Mouse (Mus musculus) heart, embryonic 13.5 days (tissue): ENCODE data around the gene Fbxo41. TPM values are rescaled to one million over a fixed set of nuclear protein-coding genes. Genes with fewer than 3 reads are reported as not detected.
A peak's percentile ranks its signal among the peaks of the same experiment; 100 is the strongest.

Experiments
- ATAC-seq: fragments of 200-750 bp; cut with Nextera tagmentation; 2 replicates; pipeline ENCODE4 v1.8.0; 2017; ENCODE audit warnings: moderate TSS enrichment; ENCODE audit not compliant: insufficient number of reproducible peaks, low FRiP score, low TSS enrichment; ENCODE audit errors: extremely low read depth
- H3K27ac ChIP-seq: fragments of 300-500 bp; sonication (generic); replicated peaks from 2 replicates; pipeline ENCODE4 v1.5.1; 2015; ENCODE audit warnings: moderate library complexity, mild to moderate bottlenecking, inconsistent platforms
- H3K27me3 ChIP-seq: fragments of 300-500 bp; sonication (generic); replicated peaks from 2 replicates; pipeline ENCODE4 v1.6.1; 2015; ENCODE audit warnings: mild to moderate bottlenecking, inconsistent platforms
- H3K36me3 ChIP-seq: fragments of 300-500 bp; sonication (generic); 2 replicates; pipeline ENCODE4 v1.6.1; 2015; ENCODE audit warnings: mild to moderate bottlenecking, inconsistent platforms
- H3K4me1 ChIP-seq: fragments of 300-500 bp; sonication (generic); 2 replicates; pipeline ENCODE4 v1.6.1; 2015; ENCODE audit warnings: inconsistent platforms
- H3K4me2 ChIP-seq: fragments of 300-500 bp; sonication (generic); 2 replicates; pipeline ENCODE4 v1.6.1; 2015; ENCODE audit warnings: inconsistent platforms, mild to moderate bottlenecking, moderate library complexity
- H3K4me3 ChIP-seq: fragments of 300-500 bp; sonication (generic); 2 replicates; pipeline ENCODE4 v1.5.1; 2015; ENCODE audit warnings: moderate library complexity, mild to moderate bottlenecking, inconsistent platforms
- H3K9ac ChIP-seq: fragments of 300-500 bp; sonication (generic); 2 replicates; pipeline ENCODE4 v1.6.1; 2015; ENCODE audit warnings: inconsistent platforms, mild to moderate bottlenecking, moderate library complexity
- H3K9me3 ChIP-seq: fragments of 300-500 bp; sonication (generic); 2 replicates; pipeline ENCODE4 v1.6.1; 2016; ENCODE audit warnings: inconsistent platforms
- WGBS: fragments of 180-500 bp; shearing (Covaris S2); methylation state at CpG from one replicate; pipeline ENCODE4 v1.1.7; 2015; ENCODE audit warnings: mixed read lengths; 5-methylcytosine and 5-hydroxymethylcytosine counted together
- polyA plus RNA-seq: library from polyadenylated mRNA; unstranded; fragments of >200 nt; fragmentation: Nextera tagmentation; extraction: Ambion mirVana; gene quantifications from 2 replicates; pipeline ENCODE4 v1.2.1, GENCODE M21; 2015

The Fbxo41 gene
- polyA plus RNA-seq: 0.03 and 0.05 TPM in 2 replicates

- Histone ChIP-seq H3K9me3 (no peaks in the 10 kb centered on the region), H3K36me3 (no peaks in the 10 kb centered on the region), H3K4me1 (peaks cover 14% of the 10 kb centered on the region; the same call in 1 of the 2 replicates), H3K27me3 (peaks cover 92% of the 10 kb centered on the region), H3K9ac (peak within 1 kb of the TSS; percentile 80), H3K27ac (no peak within 1 kb of the TSS), H3K4me2 (peak within 1 kb of the TSS; percentile 95), H3K4me3 (peak within 1 kb of the TSS; percentile 75)
- 3% methylated on average over 21 of the region's 22 CpGs for WGBS
- ATAC-seq: no peak
Observed at GRCm38 (mm10) chr6:85502911-85503250, at the start of gene Fbxo41. Fbxo41 (minus strand) TSS chr6:85502994.

DNA sequence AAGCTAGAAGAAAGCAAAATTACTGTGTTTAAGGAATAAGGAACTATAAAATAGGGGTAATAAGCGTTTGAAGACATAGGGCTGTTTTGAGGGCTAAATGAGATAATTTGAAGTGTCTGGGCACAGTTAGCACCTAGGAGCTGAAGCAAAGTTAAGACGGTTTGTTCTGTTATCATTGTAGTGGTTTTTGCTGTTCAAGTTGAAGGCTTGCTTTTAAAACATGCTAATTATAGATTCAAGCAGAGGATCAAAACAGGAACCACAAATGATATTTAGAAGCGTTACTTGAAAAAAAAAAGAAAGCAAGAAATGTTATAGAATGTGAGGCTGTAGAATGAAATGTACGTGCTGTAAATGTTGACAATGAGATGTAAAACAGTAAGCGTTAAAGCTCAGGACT lies 44.8 kb upstream of the Fbxo41 start:
- Histone ChIP-seq H3K27ac (no peak overlapping the region), H3K4me2 (no peak overlapping the region), H3K36me3 (no peaks in the 10 kb centered on the region), H3K9ac (no peak overlapping the region), H3K4me1 (no peaks in the 10 kb centered on the region), H3K27me3 (no peaks in the 10 kb centered on the region), H3K4me3 (no peak overlapping the region), H3K9me3 (no peaks in the 10 kb centered on the region)
- no peak for ATAC-seq
- 70% methylated on average over 5 of the region's 5 CpGs for WGBS

- Histone ChIP-seq H3K4me2 (no peak overlapping the region), H3K4me1 (no peaks in the 10 kb centered on the region), H3K27me3 (no peaks in the 10 kb centered on the region), H3K27ac (no peak overlapping the region), H3K36me3 (no peaks in the 10 kb centered on the region), H3K9me3 (no peaks in the 10 kb centered on the region), H3K9ac (no peak overlapping the region), H3K4me3 (no peak overlapping the region)
- WGBS: 72% methylated on average over 13 of the region's 13 CpGs
- ATAC-seq: no peak
Observed at GRCm38 (mm10) chr6:85544251-85544881, 41.6 kb upstream of the Fbxo41 start.

DNA sequence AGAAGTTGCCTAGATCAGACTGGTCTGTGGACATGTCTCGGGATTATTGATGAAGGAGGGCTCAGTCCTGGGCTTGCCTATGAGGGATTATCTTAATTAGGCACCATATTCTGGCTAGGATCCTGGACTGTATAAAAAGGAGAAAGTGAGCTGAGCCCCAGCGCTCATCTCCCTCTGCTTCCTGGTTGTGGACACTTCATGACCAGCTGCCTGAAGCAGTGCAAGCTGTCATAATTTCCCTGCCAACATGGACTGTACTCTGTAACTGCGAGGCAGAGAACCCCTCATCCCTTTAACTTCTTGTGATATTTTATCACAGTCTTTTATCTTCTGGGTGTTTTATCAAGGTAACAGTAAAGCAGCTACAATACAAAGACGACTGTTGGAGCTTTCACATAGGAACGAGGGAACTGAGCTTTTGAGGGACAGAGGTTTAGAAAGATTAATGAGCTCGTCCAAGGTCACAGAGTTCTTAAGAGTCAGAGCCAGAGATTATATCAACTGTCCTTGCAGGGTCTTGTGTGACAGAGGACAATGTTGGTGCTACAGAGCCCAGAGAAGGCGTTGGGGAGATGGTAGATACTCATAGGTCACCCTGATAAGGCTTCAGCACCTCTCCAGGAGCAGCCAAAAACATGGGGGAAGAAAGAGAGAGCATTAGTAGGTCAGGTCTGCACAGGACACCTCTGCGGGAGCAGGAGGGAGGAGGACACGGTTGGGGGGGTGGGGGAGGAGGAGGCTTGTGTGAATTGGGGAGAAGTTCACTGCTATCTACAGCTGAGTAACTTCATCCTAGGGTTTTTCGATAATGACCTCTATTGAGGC lies 40.8 kb upstream of the Fbxo41 start:
- no peak overlapping the region for H3K4me3 ChIP-seq
- no peaks in the 10 kb centered on the region for H3K36me3 ChIP-seq
- H3K9me3 ChIP-seq: no peaks in the 10 kb centered on the region
- 59% methylated on average over 10 of the region's 10 CpGs for WGBS
- H3K27me3 ChIP-seq: no peaks in the 10 kb centered on the region
- H3K4me2 ChIP-seq: no peak overlapping the region
- ATAC-seq: no peak
- no peak overlapping the region for H3K27ac ChIP-seq
- H3K9ac ChIP-seq: no peak overlapping the region
- H3K4me1 ChIP-seq: no peaks in the 10 kb centered on the region

DNA sequence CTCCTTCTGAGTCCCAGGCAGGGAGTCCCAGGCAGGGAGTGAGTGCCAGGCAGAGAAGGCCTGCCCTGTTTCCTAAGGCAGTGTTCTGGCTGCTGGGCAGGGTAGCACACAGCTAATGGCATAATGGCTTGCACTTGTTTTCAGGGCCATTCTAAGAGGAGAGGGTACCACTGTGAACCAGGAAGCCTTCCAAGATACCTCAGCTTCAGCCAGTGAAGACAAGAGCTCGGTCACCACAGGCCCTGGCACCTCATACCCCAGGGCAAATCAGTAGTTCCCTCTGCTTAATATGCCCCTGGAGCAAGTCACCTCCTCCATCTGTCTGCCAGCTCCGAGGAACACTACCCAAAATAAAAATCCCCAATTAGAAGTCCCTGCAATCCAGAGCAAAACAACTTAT lies 20.0 kb upstream of the Fbxo41 start:
- H3K4me3 ChIP-seq: no peak overlapping the region
- 56% methylated on average over 2 of the region's 2 CpGs for WGBS

GRCm38 (mm10) chr6:85522026-85522425 lies 19.2 kb upstream of the Fbxo41 start:
- Histone ChIP-seq H3K4me1 (no peaks in the 10 kb centered on the region), H3K27ac (no peak overlapping the region), H3K4me3 (no peak overlapping the region), H3K36me3 (no peaks in the 10 kb centered on the region), H3K9me3 (no peaks in the 10 kb centered on the region), H3K27me3 (peaks cover 16% of the 10 kb centered on the region), H3K4me2 (no peak overlapping the region), H3K9ac (no peak overlapping the region)
- no peak for ATAC-seq
- 73% methylated on average over 5 of the region's 5 CpGs for WGBS

More for the DNA sequence above, 20.0 kb upstream of the Fbxo41 start:
- H3K27me3 ChIP-seq: peaks cover 10% of the 10 kb centered on the region
- H3K9ac ChIP-seq: no peak overlapping the region
- no peaks in the 10 kb centered on the region for H3K9me3 ChIP-seq
- H3K4me1 ChIP-seq: no peaks in the 10 kb centered on the region
- no peak overlapping the region for H3K27ac ChIP-seq
- no peaks in the 10 kb centered on the region for H3K36me3 ChIP-seq
- no peak for ATAC-seq
- no peak overlapping the region for H3K4me2 ChIP-seq

DNA sequence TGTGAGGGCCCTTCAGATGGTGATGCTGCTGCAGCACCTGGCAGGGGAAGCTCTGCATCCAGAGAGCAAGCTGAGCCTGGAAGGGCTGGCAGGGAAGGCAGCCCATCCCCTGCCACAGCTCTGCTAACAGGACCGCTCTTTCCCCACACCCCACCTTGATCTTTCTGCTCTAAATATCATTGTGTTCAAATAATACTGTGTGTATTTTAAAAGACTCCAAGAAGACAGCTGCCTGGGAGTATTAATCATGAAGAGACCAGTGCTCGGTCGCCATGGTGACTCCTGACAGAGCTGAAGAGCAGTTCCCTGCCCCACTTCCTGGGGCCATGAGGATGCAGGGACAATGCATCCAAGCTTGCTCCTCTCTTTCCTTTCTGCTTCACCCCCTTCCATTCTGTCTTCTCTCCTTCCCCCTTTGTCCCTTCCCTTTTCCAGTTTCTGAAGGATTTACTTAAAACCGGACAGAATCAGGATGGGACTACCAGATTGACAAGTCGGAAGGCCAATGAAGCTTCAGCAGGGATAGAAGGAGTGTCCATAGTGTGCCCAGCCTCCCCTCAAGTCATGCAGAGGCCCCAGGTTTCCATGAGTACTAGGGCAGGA lies 15.4 kb upstream of the Fbxo41 start:
- no peaks in the 10 kb centered on the region for H3K36me3 ChIP-seq
- peaks cover 8% of the 10 kb centered on the region for H3K4me1 ChIP-seq
- H3K4me2 ChIP-seq: no peak overlapping the region
- H3K9ac ChIP-seq: no peak overlapping the region
- H3K4me3 ChIP-seq: no peak overlapping the region
- peaks cover 53% of the 10 kb centered on the region for H3K27me3 ChIP-seq
- H3K9me3 ChIP-seq: no peaks in the 10 kb centered on the region
- no peak overlapping the region for H3K27ac ChIP-seq
- WGBS: 52% methylated on average over 5 of the region's 5 CpGs
- no peak for ATAC-seq

- 75% methylated on average over 4 of the region's 4 CpGs for WGBS
- peaks cover 26% of the 10 kb centered on the region for H3K4me1 ChIP-seq
- H3K9me3 ChIP-seq: no peaks in the 10 kb centered on the region
- H3K27ac ChIP-seq: no peak overlapping the region
- H3K27me3 ChIP-seq: peaks cover 76% of the 10 kb centered on the region
- H3K9ac ChIP-seq: no peak overlapping the region
- no peaks in the 10 kb centered on the region for H3K36me3 ChIP-seq
- no peak overlapping the region for H3K4me2 ChIP-seq
- H3K4me3 ChIP-seq: no peak overlapping the region
- ATAC-seq: no peak
Observed at GRCm38 (mm10) chr6:85515941-85516340, 13.1 kb upstream of the Fbxo41 start.

GRCm38 (mm10) chr6:85513531-85513910 lies 10.7 kb upstream of the Fbxo41 start, which contains the start of gene Egr4:
Egr4 (minus strand) TSS chr6:85513589.
- Histone ChIP-seq H3K27me3 (peaks cover 97% of the 10 kb centered on the region), H3K9ac (0 out of 2 replicates have a peak within 1 kb of the TSS, but pooled peaks have one; percentile 50), H3K4me1 (peaks cover 26% of the 10 kb centered on the region), H3K9me3 (no peaks in the 10 kb centered on the region), H3K36me3 (no peaks in the 10 kb centered on the region), H3K4me2 (peak within 1 kb of the TSS; percentile 85), H3K27ac (no peak within 1 kb of the TSS), H3K4me3 (peak within 1 kb of the TSS; percentile 53)
- whole genome bisulfite sequencing: under 1% methylated on average over 37 of the region's 38 CpGs
- ATAC-seq: no peak

DNA sequence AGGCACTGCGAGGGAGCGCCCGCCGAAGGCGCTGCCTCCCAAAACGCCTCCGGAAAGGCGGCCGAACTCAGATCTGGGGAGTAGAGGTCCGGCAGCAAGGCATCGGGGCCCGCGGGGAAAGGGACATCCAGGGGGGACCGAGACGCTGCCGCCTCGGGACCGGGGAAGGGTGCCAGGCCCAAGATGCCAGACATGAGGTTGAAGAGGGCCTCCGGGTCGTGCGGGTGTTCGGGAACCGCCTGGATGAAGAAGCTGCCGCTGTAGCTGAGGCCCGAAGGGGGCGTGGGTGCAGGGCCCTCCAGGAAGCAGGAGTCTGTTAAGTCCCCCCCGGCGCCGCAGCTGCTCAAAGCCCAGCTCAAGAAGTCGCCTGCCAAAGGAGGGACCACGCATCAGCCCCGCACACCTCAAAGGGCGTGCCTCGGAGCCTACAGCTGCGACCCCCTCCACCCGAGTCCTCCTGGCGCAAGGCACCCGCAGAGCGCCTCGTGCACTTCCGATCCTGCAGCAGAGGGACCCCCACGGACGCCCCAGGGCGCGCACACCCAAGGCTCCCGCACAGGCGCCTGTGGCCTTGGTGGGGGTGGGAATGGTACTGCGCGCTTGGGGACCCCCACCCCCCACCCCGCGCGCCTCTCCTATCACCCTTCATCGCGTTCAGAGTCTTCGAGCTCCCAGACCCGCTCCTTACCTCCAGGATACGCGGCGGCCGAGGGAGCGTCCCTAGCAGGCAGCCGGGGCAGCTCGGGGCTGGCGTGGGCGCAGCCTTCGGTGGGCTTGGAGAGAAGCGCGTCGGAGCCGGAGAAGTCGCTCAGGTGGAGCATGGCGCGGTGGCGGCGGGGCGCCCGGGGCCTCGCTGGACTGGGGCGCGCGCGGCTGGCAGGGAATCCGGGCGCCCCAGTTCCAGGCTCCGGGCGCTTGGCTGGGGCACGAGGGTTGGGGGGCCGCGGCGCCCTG lies 10.1 kb upstream of the Fbxo41 start:
- peak overlapping the region; percentile 85 for H3K4me2 ChIP-seq
- under 1% methylated on average over 77 of the region's 90 CpGs for WGBS
- H3K9ac ChIP-seq: no peak overlapping the region
- peaks cover 97% of the 10 kb centered on the region for H3K27me3 ChIP-seq
- ATAC-seq: no peak
- H3K4me1 ChIP-seq: peaks cover 26% of the 10 kb centered on the region
- peak overlapping the region; percentile 53 for H3K4me3 ChIP-seq
- H3K27ac ChIP-seq: no peak overlapping the region
- no peaks in the 10 kb centered on the region for H3K36me3 ChIP-seq
- no peaks in the 10 kb centered on the region for H3K9me3 ChIP-seq

- Histone ChIP-seq H3K4me2 (peak overlapping the region; percentile 85), H3K9ac (no peak overlapping the region), H3K36me3 (no peaks in the 10 kb centered on the region), H3K27ac (no peak overlapping the region), H3K27me3 (peaks cover 98% of the 10 kb centered on the region), H3K4me1 (peaks cover 26% of the 10 kb centered on the region), H3K9me3 (no peaks in the 10 kb centered on the region), H3K4me3 (peak overlapping the region; percentile 53)
- ATAC-seq: no peak
- under 1% methylated on average over 34 of the region's 36 CpGs for WGBS
Observed at GRCm38 (mm10) chr6:85512056-85512440, 9.3 kb upstream of the Fbxo41 start.
